Mouse (Mus musculus): Measurements from ENCODE around the gene Shisa9. TPM values are rescaled to one million over a fixed set of nuclear protein-coding genes. Genes with fewer than 3 reads are reported as not detected.

Shisa9 gene
- polyA plus RNA-seq, 1 experiment = 22.1 TPM

DNA sequence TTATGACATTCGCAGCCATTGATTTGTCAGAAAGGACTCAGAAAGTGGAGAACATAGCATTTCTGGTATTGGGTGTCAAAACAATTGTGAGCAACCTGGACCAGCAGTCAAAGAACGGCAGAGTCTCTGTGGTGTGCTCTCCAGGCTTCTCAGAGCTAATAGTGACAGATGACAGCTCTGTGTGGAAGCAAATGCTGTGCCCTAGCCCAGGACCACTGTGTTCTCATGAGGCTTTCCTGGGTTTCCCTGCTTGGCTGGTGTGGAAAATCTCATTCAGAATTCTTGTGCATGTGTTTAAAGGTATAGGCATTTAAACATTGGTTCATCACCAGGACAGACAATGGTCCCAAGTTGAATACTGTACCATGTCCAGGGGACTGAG lies 234.2 kb downstream of the Shisa9 start:
- H3K27me3 ChIP-seq (ENCODE audit: control insufficient read depth, insufficient read depth, low read length) = no peaks in the 10 kb centered on the region
- DNase-seq = no peak
- no peak overlapping the region for H3K27ac ChIP-seq (ENCODE audit: insufficient read depth, low read length)
- TF ChIP-seq CTCF (IDR thresholded peaks at IDR 0.05; ENCODE audit: borderline replicate concordance, insufficient read depth, low read depth, low read length) (no peak), POLR2A (IDR thresholded peaks at IDR 0.05; ENCODE audit: borderline replicate concordance, insufficient read depth, low read length) (no peak)
- no peaks in the 10 kb centered on the region for H3K4me1 ChIP-seq (ENCODE audit: control insufficient read depth, insufficient read depth, low read length)
- H3K4me3 ChIP-seq (replicated peaks; ENCODE audit: insufficient read depth, low read depth, low read length) = no peak overlapping the region
- 52% methylated on average over 2 of the region's 2 CpGs for WGBS

DNA sequence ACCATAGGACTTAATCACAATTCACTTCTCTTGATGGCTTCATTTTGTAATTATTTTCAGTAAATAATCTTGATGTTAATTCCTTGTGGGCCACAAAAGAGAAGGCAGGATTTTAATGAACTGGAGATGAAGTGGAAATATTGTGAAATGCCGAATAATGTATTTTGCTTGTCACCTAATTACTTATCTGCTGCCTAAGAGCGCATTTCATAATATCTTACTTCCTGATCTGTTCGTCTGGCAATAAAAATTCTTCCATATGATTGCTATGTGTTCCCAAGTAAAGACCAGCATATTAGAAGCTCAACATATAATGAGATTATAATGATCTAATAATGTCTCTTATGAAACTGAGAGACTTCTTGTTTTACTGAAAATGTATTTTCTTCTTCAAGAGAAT lies 235.9 kb downstream of the Shisa9 start:
- no peak for DNase-seq
- Histone ChIP-seq H3K27me3 (ENCODE audit: control insufficient read depth, insufficient read depth, low read length) (no peaks in the 10 kb centered on the region), H3K4me3 (replicated peaks; ENCODE audit: insufficient read depth, low read depth, low read length) (no peak overlapping the region), H3K4me1 (ENCODE audit: control insufficient read depth, insufficient read depth, low read length) (no peaks in the 10 kb centered on the region), H3K27ac (ENCODE audit: insufficient read depth, low read length) (no peak overlapping the region)
- no peak for TF ChIP-seq CTCF (IDR thresholded peaks at IDR 0.05; ENCODE audit: borderline replicate concordance, insufficient read depth, low read depth, low read length)
- no peak for TF ChIP-seq POLR2A (IDR thresholded peaks at IDR 0.05; ENCODE audit: borderline replicate concordance, insufficient read depth, low read length)
- 91% methylated on average over 3 of the region's 3 CpGs for WGBS

DNA sequence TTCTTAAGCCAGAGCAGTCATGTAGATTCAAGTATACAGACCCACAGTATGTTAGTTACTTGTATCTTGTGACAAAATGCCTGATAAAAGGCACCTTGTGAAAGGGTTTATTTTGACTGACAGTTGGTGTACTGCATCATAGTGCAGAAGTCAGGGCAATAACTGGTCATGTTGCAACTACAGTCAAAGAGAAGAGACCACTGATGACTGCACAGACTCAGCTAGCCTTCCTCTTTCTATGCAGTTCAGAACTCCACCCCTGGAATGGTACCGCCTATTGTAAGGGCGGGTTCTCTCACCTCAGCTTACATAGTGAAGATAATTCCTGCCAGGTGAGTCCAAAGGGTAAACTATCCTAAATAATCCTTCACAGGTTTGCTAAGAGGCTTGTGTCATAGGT lies 239.6 kb downstream of the Shisa9 start:
- Histone ChIP-seq H3K4me3 (replicated peaks; ENCODE audit: insufficient read depth, low read depth, low read length) (no peak overlapping the region), H3K27me3 (ENCODE audit: control insufficient read depth, insufficient read depth, low read length) (no peaks in the 10 kb centered on the region), H3K4me1 (ENCODE audit: control insufficient read depth, insufficient read depth, low read length) (no peaks in the 10 kb centered on the region), H3K27ac (ENCODE audit: insufficient read depth, low read length) (no peak overlapping the region)
- WGBS = 99% methylated on average over 2 of the region's 2 CpGs
- TF ChIP-seq CTCF (IDR thresholded peaks at IDR 0.05; ENCODE audit: borderline replicate concordance, insufficient read depth, low read depth, low read length) (no peak), POLR2A (IDR thresholded peaks at IDR 0.05; ENCODE audit: borderline replicate concordance, insufficient read depth, low read length) (no peak)
- no peak for DNase-seq

DNA sequence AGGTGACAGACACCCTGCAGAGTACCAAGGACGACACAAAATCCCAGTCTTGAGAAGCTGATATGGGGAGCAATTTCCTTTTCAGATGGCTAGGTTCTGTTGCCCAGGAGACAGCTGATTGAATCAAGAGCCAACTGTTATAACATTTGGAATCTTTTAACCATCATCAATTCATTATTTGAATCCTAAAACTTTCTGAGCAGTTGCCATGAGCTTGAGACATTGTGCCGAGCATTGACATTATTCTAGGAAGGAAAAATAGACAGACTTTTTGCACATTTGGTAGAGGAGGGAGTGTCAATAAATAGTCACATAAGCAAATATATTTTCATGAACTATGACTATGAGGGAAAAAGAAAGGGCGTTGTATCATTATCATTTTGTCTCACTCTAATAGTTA lies 243.0 kb downstream of the Shisa9 start:
- Histone ChIP-seq H3K27me3 (ENCODE audit: control insufficient read depth, insufficient read depth, low read length) (no peaks in the 10 kb centered on the region), H3K4me3 (replicated peaks; ENCODE audit: insufficient read depth, low read depth, low read length) (no peak overlapping the region), H3K4me1 (ENCODE audit: control insufficient read depth, insufficient read depth, low read length) (no peaks in the 10 kb centered on the region), H3K27ac (ENCODE audit: insufficient read depth, low read length) (no peak overlapping the region)
- TF ChIP-seq POLR2A (IDR thresholded peaks at IDR 0.05; ENCODE audit: borderline replicate concordance, insufficient read depth, low read length) (no peak), CTCF (IDR thresholded peaks at IDR 0.05; ENCODE audit: borderline replicate concordance, insufficient read depth, low read depth, low read length) (no peak)
- no peak for DNase-seq
- WGBS = 57% methylated on average over 3 of the region's 3 CpGs

DNA sequence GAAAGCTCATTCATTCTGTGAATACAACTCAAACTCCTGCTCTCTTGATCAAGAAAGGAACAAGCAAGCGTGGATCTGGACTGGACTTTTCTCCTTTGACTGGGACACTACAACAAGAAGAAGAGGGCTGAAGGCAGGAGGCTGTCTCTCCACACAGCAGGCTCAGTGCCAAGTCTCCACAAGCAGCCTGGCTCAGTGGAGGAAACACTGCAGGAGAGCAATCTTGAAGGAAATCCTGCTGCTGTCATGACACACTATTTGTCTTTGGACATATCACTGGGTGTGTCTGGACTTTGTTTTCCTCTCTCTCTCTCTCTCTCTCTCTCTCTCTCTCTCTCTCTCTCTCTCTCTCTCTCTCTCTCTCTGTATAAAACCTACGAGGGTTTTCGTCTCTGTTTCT lies 249.4 kb downstream of the Shisa9 start:
- DNase-seq = peak; percentile 1 to 9
- H3K4me3 ChIP-seq (replicated peaks; ENCODE audit: insufficient read depth, low read depth, low read length) = no peak overlapping the region
- H3K27me3 ChIP-seq (ENCODE audit: control insufficient read depth, insufficient read depth, low read length) = no peaks in the 10 kb centered on the region
- no peaks in the 10 kb centered on the region for H3K4me1 ChIP-seq (ENCODE audit: control insufficient read depth, insufficient read depth, low read length)
- WGBS = 35% methylated on average over 3 of the region's 3 CpGs
- H3K27ac ChIP-seq (ENCODE audit: insufficient read depth, low read length) = no peak overlapping the region
- TF ChIP-seq POLR2A (IDR thresholded peaks at IDR 0.05; ENCODE audit: borderline replicate concordance, insufficient read depth, low read length) = no peak
- TF ChIP-seq CTCF (IDR thresholded peaks at IDR 0.05; ENCODE audit: borderline replicate concordance, insufficient read depth, low read depth, low read length) = no peak

DNA sequence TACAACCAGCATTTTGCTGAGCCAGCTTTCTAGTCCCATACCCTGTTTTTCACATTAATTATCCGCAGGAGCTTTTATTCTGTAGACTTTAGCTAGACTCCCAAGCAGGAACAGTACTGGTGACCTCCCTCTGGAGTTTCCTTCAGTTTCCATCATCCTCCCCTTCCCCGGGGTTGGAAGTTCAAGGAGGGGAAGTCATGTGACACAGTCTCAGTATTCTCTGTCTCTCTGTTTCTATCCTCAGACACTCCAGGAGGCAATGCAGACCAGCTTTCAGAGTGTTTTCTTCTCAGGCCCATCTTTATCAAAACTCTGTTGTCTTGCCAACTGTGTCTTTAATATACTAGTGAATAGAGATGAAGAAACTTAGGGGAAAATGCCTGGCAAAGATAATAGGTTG lies 250.4 kb downstream of the Shisa9 start:
- H3K4me3 ChIP-seq (replicated peaks; ENCODE audit: insufficient read depth, low read depth, low read length) = no peak overlapping the region
- no peak overlapping the region for H3K27ac ChIP-seq (ENCODE audit: insufficient read depth, low read length)
- WGBS = 33% methylated on average over 2 of the region's 2 CpGs
- H3K27me3 ChIP-seq (ENCODE audit: control insufficient read depth, insufficient read depth, low read length) = no peaks in the 10 kb centered on the region
- TF ChIP-seq CTCF (IDR thresholded peaks at IDR 0.05; ENCODE audit: borderline replicate concordance, insufficient read depth, low read depth, low read length) (no peak), POLR2A (IDR thresholded peaks at IDR 0.05; ENCODE audit: borderline replicate concordance, insufficient read depth, low read length) (no peak)
- H3K4me1 ChIP-seq (ENCODE audit: control insufficient read depth, insufficient read depth, low read length) = no peaks in the 10 kb centered on the region
- no peak for DNase-seq

DNA sequence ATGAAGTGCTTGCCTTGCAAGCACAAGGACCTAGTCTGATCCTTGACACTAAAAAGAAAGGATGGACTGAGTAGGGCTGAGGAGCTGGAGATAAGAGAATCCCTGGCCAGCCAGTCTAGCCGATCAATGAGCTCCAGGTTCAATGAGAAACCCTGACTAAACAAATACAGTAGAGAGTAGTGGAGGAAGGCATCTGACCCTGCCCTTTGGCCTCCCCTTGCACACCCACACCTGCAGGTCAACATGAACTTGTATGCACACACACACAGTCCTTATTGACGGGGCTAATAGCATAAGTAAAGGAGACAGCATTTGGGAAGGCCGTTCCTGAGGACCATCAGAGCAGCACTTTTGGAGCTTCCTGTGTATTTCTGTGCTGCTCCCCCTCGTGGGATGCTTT lies 254.7 kb downstream of the Shisa9 start:
- no peak for TF ChIP-seq POLR2A (IDR thresholded peaks at IDR 0.05; ENCODE audit: borderline replicate concordance, insufficient read depth, low read length)
- no peak for TF ChIP-seq CTCF (IDR thresholded peaks at IDR 0.05; ENCODE audit: borderline replicate concordance, insufficient read depth, low read depth, low read length)
- no peak overlapping the region for H3K27ac ChIP-seq (ENCODE audit: insufficient read depth, low read length)
- DNase-seq = no peak
- H3K4me1 ChIP-seq (ENCODE audit: control insufficient read depth, insufficient read depth, low read length) = no peaks in the 10 kb centered on the region
- WGBS = 75% methylated on average over 4 of the region's 4 CpGs
- no peak overlapping the region for H3K4me3 ChIP-seq (replicated peaks; ENCODE audit: insufficient read depth, low read depth, low read length)
- H3K27me3 ChIP-seq (ENCODE audit: control insufficient read depth, insufficient read depth, low read length) = no peaks in the 10 kb centered on the region

DNA sequence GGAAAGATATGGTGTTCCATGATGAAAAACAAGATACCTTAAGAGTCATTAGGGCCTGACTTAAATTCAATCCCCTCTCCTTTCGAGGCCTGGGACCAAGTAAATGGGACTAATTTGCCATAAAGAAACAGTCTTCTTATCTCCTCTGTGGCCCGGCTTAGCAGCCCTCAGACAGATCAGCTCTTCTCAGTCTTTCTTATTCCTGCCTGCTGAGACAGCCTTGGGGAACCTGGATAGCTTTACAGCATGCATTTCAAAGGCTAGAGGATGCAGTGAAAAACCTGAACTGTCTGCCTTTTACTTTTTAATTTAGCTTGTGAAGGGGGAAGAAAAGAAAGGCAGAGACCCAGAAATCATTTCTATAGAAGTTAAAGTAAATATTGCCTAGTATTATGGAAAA lies 275.4 kb downstream of the Shisa9 start:
- Histone ChIP-seq H3K27me3 (ENCODE audit: control insufficient read depth, insufficient read depth, low read length) (no peaks in the 10 kb centered on the region), H3K4me3 (replicated peaks; ENCODE audit: insufficient read depth, low read depth, low read length) (no peak overlapping the region), H3K27ac (ENCODE audit: insufficient read depth, low read length) (no peak overlapping the region), H3K4me1 (ENCODE audit: control insufficient read depth, insufficient read depth, low read length) (no peaks in the 10 kb centered on the region)
- TF ChIP-seq CTCF (IDR thresholded peaks at IDR 0.05; ENCODE audit: borderline replicate concordance, insufficient read depth, low read depth, low read length) = no peak
- no peak for TF ChIP-seq POLR2A (IDR thresholded peaks at IDR 0.05; ENCODE audit: borderline replicate concordance, insufficient read depth, low read length)
- DNase-seq = no peak
- WGBS = 26% methylated on average over 2 of the region's 2 CpGs

Data from cerebellum, adult 2 months (tissue).